Mouse (Mus musculus) intestine, embryonic 16.5 days (tissue): ENCODE results near the gene Dtd1. TPM values are rescaled to one million over a fixed set of nuclear protein-coding genes. Genes with fewer than 3 reads are reported as not detected.

Source experiments
- ATAC-seq: fragments of 200-750 bp; cut with Nextera tagmentation; 2 replicates; pipeline ENCODE4 v1.8.0; 2017; ENCODE audit warnings: moderate TSS enrichment, moderate library complexity
- H3K27ac ChIP-seq: fragments of 300-500 bp; sonication (generic); 2 replicates; pipeline ENCODE4 v1.5.1; 2014; ENCODE audit warnings: mild to moderate bottlenecking, low read length
- H3K27me3 ChIP-seq: fragments of 300-500 bp; sonication (generic); replicated peaks from 2 replicates; pipeline ENCODE4 v1.6.1; 2014; ENCODE audit warnings: low read length, control low read depth, mixed read lengths; ENCODE audit not compliant: control insufficient read depth, insufficient read depth
- H3K36me3 ChIP-seq: fragments of 300-500 bp; sonication (generic); 2 replicates; pipeline ENCODE4 v1.6.1; 2014; ENCODE audit warnings: low read length, control low read depth; ENCODE audit not compliant: control insufficient read depth, insufficient read depth
- H3K4me1 ChIP-seq: fragments of 300-500 bp; sonication (generic); 2 replicates; pipeline ENCODE4 v1.6.1; 2014; ENCODE audit warnings: low read length, control low read depth, mixed read lengths; ENCODE audit not compliant: control insufficient read depth, insufficient read depth
- H3K4me2 ChIP-seq: fragments of 300-500 bp; sonication (generic); 2 replicates; pipeline ENCODE4 v1.6.1; 2014; ENCODE audit warnings: low read depth, low read length, control low read depth
- H3K4me3 ChIP-seq: fragments of 300-500 bp; sonication (generic); 2 replicates; pipeline ENCODE4 v1.5.1; 2014; ENCODE audit warnings: mild to moderate bottlenecking, low read length
- H3K9ac ChIP-seq: fragments of 300-500 bp; sonication (generic); 2 replicates; pipeline ENCODE4 v1.6.1; 2014; ENCODE audit warnings: low read depth, low read length
- H3K9me3 ChIP-seq: fragments of 300-500 bp; sonication (generic); 2 replicates; pipeline ENCODE4 v1.6.1; 2016; ENCODE audit warnings: low read length, control low read depth; ENCODE audit not compliant: control insufficient read depth
- WGBS: fragments of 180-500 bp; shearing (Covaris S2); extraction: QIAGEN DNeasy Blood & Tissue Kit; methylation state at CpG from one replicate; pipeline ENCODE4 v1.1.7; 2014; 5-methylcytosine and 5-hydroxymethylcytosine counted together
- polyA plus RNA-seq: library from polyadenylated mRNA; unstranded; fragments of >200 nt; fragmentation: Nextera tagmentation; extraction: Ambion mirVana; gene quantifications from 2 replicates; pipeline ENCODE4 v1.2.1, GENCODE M21; 2015

Gene Dtd1
- polyA plus RNA-seq, 1 experiment from 2014 or later: 50.0 TPM

- Histone ChIP-seq H3K4me3 (no peak overlapping the region), H3K27me3 (no peaks in the 10 kb centered on the region), H3K9ac (no peak overlapping the region), H3K27ac (no peak overlapping the region), H3K9me3 (no peaks in the 10 kb centered on the region), H3K4me1 (no peaks in the 10 kb centered on the region), H3K36me3 (no peaks in the 10 kb centered on the region), H3K4me2 (no peak overlapping the region)
- WGBS: 39% methylated on average over 5 of the region's 5 CpGs
- ATAC-seq: 0 out of 2 replicates have a peak, but pooled peaks have one; percentile 48
These were observed 181.0 kb downstream of the Dtd1 start for GRCm38 (mm10) chr2:144780731-144781130.

- no peaks in the 10 kb centered on the region for H3K36me3 ChIP-seq
- no peaks in the 10 kb centered on the region for H3K27me3 ChIP-seq
- H3K9ac ChIP-seq: no peak overlapping the region
- peak; percentile 13; the same call in 1 of the 2 replicates for ATAC-seq
- no peaks in the 10 kb centered on the region for H3K4me1 ChIP-seq
- no peak overlapping the region for H3K4me3 ChIP-seq
- H3K4me2 ChIP-seq: no peak overlapping the region
- H3K27ac ChIP-seq: no peak overlapping the region
- H3K9me3 ChIP-seq: no peaks in the 10 kb centered on the region
- WGBS: 61% methylated on average over 3 of the region's 3 CpGs
These were observed 182.2 kb downstream of the Dtd1 start for GRCm38 (mm10) chr2:144781871-144782270.

GRCm38 (mm10) chr2:144782481-144782880 lies 182.8 kb downstream of the Dtd1 start:
- Histone ChIP-seq H3K9ac (no peak overlapping the region), H3K4me2 (no peak overlapping the region), H3K27ac (no peak overlapping the region), H3K27me3 (no peaks in the 10 kb centered on the region), H3K36me3 (no peaks in the 10 kb centered on the region), H3K9me3 (no peaks in the 10 kb centered on the region), H3K4me3 (no peak overlapping the region), H3K4me1 (no peaks in the 10 kb centered on the region)
- ATAC-seq: no peak
- WGBS: 51% methylated on average over 4 of the region's 4 CpGs

GRCm38 (mm10) chr2:144783190-144783589 lies 183.5 kb downstream of the Dtd1 start:
- H3K9me3 ChIP-seq: no peaks in the 10 kb centered on the region
- no peak for ATAC-seq
- no peak overlapping the region for H3K4me3 ChIP-seq
- WGBS: 70% methylated on average over 1 of the region's 1 CpGs
- H3K27me3 ChIP-seq: no peaks in the 10 kb centered on the region
- H3K9ac ChIP-seq: no peak overlapping the region
- no peak overlapping the region for H3K27ac ChIP-seq
- H3K4me1 ChIP-seq: no peaks in the 10 kb centered on the region
- H3K4me2 ChIP-seq: no peak overlapping the region
- H3K36me3 ChIP-seq: no peaks in the 10 kb centered on the region

GRCm38 (mm10) chr2:144783831-144784230 lies 184.1 kb downstream of the Dtd1 start:
- Histone ChIP-seq H3K9ac (no peak overlapping the region), H3K9me3 (no peaks in the 10 kb centered on the region), H3K36me3 (no peaks in the 10 kb centered on the region), H3K4me2 (no peak overlapping the region), H3K27ac (no peak overlapping the region), H3K27me3 (no peaks in the 10 kb centered on the region), H3K4me1 (no peaks in the 10 kb centered on the region), H3K4me3 (no peak overlapping the region)
- ATAC-seq: no peak
- WGBS: 94% methylated on average over 6 of the region's 6 CpGs

GRCm38 (mm10) chr2:144791671-144792294 lies 192.1 kb downstream of the Dtd1 start:
- no peak overlapping the region for H3K4me3 ChIP-seq
- H3K4me2 ChIP-seq: no peak overlapping the region
- H3K4me1 ChIP-seq: no peaks in the 10 kb centered on the region
- no peaks in the 10 kb centered on the region for H3K27me3 ChIP-seq
- no peak overlapping the region for H3K9ac ChIP-seq
- no peaks in the 10 kb centered on the region for H3K9me3 ChIP-seq
- ATAC-seq: no peak
- no peaks in the 10 kb centered on the region for H3K36me3 ChIP-seq
- no peak overlapping the region for H3K27ac ChIP-seq
- 64% methylated on average over 14 of the region's 14 CpGs for WGBS

- Histone ChIP-seq H3K4me3 (no peak overlapping the region), H3K9me3 (no peaks in the 10 kb centered on the region), H3K4me2 (no peak overlapping the region), H3K36me3 (no peaks in the 10 kb centered on the region), H3K27ac (no peak overlapping the region), H3K27me3 (no peaks in the 10 kb centered on the region), H3K4me1 (no peaks in the 10 kb centered on the region), H3K9ac (no peak overlapping the region)
- no peak for ATAC-seq
- WGBS: 59% methylated on average over 8 of the region's 8 CpGs
These were observed 197.8 kb downstream of the Dtd1 start for GRCm38 (mm10) chr2:144797515-144797914.

GRCm38 (mm10) chr2:144807766-144808754 lies 208.4 kb downstream of the Dtd1 start:
- no peak overlapping the region for H3K9ac ChIP-seq
- no peaks in the 10 kb centered on the region for H3K36me3 ChIP-seq
- WGBS: 44% methylated on average over 15 of the region's 15 CpGs
- H3K9me3 ChIP-seq: no peaks in the 10 kb centered on the region
- H3K4me1 ChIP-seq: peaks cover 14% of the 10 kb centered on the region
- peak overlapping the region; percentile 31; the same call in 1 of the 2 replicates for H3K27ac ChIP-seq
- peak; percentile 38; the same call in 1 of the 2 replicates for ATAC-seq
- H3K27me3 ChIP-seq: no peaks in the 10 kb centered on the region
- no peak overlapping the region for H3K4me3 ChIP-seq
- no peak overlapping the region for H3K4me2 ChIP-seq
